Mouse (Mus musculus): ENCODE results near the gene Gm20481.
"Not testable (repeated sequence)": the region's sequence is repeated elsewhere in the genome, so short reads cannot be mapped to it uniquely, and the experiment has no call there.

The Gm20481 gene

GRCm38 (mm10) chr17:34951636-34952377 lies 17.9 kb upstream of the Gm20481 start:
- DNase-seq (ENCODE audit: low spot score): no peak

- DNase-seq (ENCODE audit: low spot score): peak; percentile 60
Measured at GRCm38 (mm10) chr17:34952378-34953040, 17.2 kb upstream of the Gm20481 start.

DNA sequence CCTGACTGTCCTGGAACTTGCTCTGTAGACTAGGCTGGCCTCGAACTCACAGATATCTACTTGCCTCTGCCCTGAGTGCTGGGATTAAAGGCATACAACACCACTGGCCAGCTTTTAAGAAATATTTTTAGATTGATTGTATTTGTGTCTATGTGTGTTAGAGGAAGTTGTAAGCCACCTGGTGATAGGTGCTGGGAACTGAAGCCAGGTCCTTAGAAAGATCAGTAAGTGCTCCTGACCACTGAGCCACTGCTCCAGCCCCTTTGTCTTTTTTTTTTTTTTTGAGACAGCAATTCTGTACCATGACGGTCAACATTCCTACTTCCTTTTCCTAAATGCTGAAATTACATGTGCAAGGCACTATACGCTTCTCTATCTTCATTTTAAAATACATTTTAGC lies 16.5 kb upstream of the Gm20481 start:
- DNase-seq (ENCODE audit: low spot score): no peak

- no peak for DNase-seq (ENCODE audit: low spot score)
Measured at GRCm38 (mm10) chr17:34953904-34954303, 15.8 kb upstream of the Gm20481 start.

- DNase-seq (ENCODE audit: low spot score): no peak
Measured at GRCm38 (mm10) chr17:34954831-34955230, 14.9 kb upstream of the Gm20481 start.

DNA sequence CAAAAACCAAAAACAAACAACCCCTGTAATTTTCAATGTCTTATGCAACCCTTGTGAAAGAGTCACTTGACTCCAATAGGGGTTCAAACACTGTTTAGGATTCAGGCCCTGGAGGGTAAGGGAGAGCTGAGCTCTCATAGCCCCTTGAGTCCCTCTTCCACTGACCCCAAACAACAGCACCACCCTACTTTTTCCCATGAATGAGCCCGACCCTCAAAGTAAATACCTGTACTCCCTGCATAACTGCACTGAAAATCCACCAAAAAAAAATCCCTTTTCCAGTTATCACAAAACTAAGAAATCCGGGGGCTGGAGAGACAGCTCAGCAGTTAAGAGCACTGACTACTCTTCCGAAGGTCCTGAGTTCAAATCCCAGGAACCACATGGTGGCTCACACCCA lies 13.8 kb upstream of the Gm20481 start:
- DNase-seq (ENCODE audit: low spot score): no peak

DNA sequence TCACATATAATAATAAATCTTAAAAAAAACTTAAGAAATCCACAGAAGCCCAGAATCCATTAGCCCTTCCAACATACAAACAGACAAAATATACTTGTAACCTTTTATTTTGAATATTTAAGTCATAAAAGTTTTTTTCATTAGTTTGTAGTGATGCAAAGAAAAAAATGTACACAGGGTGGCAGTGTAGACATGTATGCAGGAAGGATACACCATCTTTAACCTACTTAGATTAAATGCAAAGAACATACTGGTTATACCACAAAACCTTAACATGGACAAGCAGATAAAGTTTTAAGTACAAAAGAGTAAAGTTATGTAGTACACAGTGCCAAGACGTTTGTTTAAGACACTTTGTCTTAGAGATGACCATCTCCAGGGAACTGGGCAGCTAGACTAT lies 13.4 kb upstream of the Gm20481 start:
- DNase-seq (ENCODE audit: low spot score): no peak

DNA sequence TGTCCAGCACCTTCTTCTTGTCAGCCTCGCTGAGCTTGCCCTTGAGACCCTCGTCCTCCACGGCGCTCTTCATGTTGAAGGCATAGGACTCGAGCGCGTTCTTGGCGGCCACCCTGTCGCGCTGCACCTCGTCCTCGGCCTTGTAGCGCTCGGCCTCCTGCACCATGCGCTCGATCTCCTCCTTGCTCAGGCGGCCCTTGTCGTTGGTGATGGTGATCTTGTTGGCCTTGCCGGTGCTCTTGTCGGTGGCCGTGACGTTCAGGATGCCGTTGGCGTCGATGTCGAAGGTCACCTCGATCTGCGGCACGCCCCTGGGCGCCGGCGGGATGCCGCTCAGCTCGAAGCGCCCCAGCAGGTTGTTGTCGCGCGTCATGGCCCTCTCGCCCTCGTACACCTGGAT lies 12.4 kb upstream of the Gm20481 start:
- not testable (repeated sequence) for DNase-seq (ENCODE audit: low spot score)

- DNase-seq (ENCODE audit: low spot score): not testable (repeated sequence)
Measured at GRCm38 (mm10) chr17:34957966-34958365, 11.7 kb upstream of the Gm20481 start.

GRCm38 (mm10) chr17:34958734-34959129 lies 11.0 kb upstream of the Gm20481 start:
- not testable (repeated sequence) for DNase-seq (ENCODE audit: low spot score)

DNA sequence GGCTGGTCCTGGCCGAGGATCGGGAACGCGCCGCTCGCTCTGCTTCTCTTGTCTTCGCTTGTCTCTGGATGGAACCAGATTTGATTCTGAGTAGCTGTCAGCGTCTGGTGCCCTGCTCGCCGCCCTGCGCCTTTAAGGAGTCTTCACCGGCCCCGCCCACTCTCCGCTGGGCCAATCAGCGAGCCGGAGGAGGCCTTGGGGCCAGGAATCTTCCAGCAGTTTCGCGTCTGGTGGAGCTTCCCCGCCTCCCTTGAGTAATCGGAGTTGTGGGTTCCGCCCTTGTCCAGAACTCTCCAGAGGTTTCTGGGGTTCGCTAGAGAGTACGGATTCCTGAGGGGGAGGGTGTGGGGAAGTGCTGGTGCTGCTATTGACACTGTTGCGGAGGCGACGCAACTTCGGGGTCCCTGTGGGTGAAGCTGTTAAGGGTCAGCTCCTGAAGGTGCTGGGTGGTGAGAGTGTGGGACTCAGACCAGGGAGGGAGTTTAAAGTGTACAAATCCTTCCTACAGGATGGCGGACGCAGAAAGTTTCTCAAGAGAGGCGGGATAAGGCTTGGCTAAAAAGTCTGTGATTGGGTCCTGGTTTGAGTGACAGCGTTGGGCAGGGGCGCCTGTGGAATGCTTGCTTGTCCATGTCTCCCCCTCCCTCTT lies 10.5 kb upstream of the Gm20481 start, which contains the start of gene Hspa1b:
Gene Hspa1b, minus strand, starts transcription at position 109 of the 649 bp plus-strand sequence.
- peak; percentile 84 for DNase-seq (ENCODE audit: low spot score)

- peak; percentile 49 for DNase-seq (ENCODE audit: low spot score)
Measured at GRCm38 (mm10) chr17:34959881-34960515, 9.7 kb upstream of the Gm20481 start.

DNA sequence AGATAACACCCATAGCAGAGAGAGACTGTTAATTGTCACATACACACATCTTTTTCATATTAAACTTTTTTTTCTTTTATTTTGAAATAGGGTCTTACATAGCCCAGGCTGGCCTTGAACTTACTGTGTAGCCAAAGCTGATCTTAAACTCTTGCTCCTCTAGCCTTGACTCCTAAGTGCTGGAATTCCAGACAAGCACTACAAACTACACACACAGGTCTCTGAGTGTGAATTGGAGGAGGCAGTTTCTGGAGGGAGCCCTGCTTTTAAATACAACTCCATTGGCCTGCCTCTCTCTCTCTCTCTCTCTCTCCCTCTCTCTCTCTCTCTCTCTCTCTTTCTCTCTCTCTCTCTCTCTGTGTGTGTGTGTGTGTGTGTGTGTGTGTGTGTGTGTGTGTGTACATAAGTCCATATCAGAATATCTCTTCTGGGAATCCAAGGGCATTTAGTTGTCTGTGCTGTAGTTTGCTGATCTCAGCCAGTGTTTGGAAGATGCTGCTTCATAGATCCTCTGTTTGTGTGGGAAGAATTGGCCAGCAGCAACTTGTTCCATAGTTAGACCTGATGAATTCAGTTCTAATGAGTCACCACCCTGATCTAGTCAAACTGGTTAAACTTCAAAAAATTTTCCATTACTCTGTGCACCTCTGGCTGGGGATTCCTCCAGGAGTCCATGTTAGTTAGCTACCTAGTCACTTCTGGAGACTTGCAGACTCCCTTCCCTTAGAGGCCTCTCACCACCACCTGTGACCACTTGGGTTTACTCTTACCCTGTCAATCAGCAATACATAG lies 8.8 kb upstream of the Gm20481 start:
- DNase-seq (ENCODE audit: low spot score): no peak

DNA sequence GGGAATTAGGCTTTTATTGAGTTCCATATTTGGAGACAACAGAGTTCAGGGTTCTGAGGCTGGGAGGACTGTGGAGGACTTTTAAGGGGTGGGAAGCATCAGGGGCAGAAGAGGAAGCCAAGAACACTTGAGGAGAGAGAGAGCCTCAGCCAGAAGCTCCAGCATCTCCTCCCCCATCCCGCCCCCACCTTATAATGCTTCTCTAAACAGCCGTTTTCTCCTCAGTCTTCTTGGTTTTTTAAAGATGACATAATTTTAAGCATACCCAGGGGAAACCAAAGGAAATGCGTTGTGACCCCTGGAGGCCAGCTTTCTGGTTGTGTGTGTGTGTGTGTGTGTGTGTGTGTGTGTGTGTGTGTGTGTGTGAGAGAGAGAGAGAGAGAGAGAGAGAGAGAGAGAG lies 7.6 kb upstream of the Gm20481 start:
- DNase-seq (ENCODE audit: low spot score): no peak

DNA sequence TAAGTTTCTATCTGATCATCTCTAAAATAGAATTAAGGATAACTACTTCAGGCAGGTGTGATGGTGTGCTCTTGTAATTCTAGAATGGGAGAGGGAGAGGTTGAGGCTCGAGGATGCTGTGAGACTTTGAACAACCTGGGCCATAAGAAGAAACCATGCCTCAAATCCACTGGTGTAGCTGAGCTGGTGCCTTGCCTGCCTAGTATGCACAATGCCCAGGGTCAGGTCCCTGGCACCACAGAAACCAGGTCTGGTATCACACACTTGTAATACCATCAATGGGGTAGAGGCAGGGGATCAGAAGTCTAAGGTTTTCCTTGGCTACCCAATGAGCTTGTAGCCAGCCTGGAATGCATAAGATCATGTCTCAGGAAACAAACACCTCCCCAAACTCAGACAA lies 6.9 kb upstream of the Gm20481 start:
- DNase-seq (ENCODE audit: low spot score): no peak

DNA sequence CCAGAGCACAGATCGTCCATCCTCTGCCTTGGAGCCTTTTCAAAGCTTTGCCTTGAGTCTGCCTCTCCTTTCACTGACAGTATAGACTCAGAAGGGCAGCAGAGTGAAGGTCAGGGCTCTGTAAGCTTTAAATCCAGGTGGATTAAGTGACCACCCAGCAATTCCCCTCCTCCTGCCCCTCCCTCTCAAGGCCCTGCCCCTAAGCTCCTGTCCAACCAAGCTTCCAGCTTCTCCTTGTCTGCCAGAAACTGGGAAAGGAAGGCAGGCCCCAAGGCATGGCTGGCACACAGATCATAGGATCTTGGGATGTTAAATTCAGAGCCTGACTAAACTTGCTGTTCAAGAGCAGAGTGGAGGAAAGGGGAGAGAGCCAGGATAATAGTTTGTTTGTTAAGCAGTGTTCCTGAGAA lies 5.1 kb upstream of the Gm20481 start:
- DNase-seq (ENCODE audit: low spot score): no peak

- no peak for DNase-seq (ENCODE audit: low spot score)
Measured at GRCm38 (mm10) chr17:34965627-34966026, 4.1 kb upstream of the Gm20481 start.

GRCm38 (mm10) chr17:34970850-34971249 lies 1.1 kb downstream of the Gm20481 start:
- DNase-seq (ENCODE audit: low spot score): not testable (repeated sequence)

GRCm38 (mm10) chr17:34971694-34972068 lies 2.0 kb downstream of the Gm20481 start:
- DNase-seq (ENCODE audit: low spot score): not testable (repeated sequence)

DNA sequence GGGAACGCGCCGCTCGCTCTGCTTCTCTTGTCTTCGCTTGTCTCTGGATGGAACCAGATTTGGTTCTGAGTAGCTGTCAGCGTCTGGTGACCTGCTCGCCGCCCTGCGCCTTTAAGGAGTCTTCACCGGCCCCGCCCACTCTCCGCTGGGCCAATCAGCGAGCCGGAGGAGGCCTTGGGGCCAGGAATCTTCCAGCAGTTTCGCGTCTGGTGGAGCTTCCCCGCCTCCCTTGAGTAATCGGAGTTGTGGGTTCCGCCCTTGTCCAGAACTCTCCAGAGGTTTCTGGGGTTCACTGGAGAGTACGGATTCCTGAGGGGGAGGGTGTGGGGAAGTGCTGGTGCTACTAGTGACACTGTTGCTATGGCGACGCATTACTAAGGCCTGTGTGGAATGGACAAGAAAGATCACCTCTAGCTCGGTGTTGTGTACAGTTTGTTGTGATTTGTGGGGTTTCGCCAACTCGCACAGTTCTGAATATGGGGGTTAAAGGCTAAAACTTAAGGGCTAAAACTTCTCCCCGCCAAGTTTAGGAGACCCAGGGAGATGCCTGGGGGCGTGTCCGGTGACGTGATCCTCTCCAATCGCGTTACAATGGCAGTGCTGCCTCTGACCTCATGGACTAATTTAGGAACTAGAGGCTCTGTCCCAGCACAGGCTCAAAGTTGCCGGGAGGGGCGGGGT lies 2.5 kb downstream of the Gm20481 start, which contains the start of the genes Hspa1a and Hspa1l:
Gene Hspa1a, minus strand, starts transcription at position 88 of the 681 bp plus-strand sequence.
Gene Hspa1l, plus strand, starts transcription at position 635 of the 681 bp plus-strand sequence.
- DNase-seq (ENCODE audit: low spot score): peak; percentile 75
